Mouse (Mus musculus) kidney, adult 2 months (tissue): ENCODE measurements at regions not wholly inside any gene's neighbourhood (a gene's known extent, or its start where the extent isn't known, plus 50 kb on each side); places are given as distances from the start of the nearest gene placed in this dataset.

Experiments used
- CTCF ChIP-seq: fragments of 200-500 bp; conservative IDR thresholded peaks from 2 replicates; pipeline ENCODE4 v1.5.1; 2011; ENCODE audit warnings: low read depth, mild to moderate bottlenecking, control low read depth, low read length, moderate library complexity, mixed read lengths; ENCODE audit not compliant: insufficient read depth, insufficient read length
- POLR2A ChIP-seq: fragments of 200-500 bp; IDR thresholded peaks from one replicate; pipeline ENCODE4 v1.6.1; 2011; ENCODE audit warnings: low read depth, low read length, control low read depth

DNA sequence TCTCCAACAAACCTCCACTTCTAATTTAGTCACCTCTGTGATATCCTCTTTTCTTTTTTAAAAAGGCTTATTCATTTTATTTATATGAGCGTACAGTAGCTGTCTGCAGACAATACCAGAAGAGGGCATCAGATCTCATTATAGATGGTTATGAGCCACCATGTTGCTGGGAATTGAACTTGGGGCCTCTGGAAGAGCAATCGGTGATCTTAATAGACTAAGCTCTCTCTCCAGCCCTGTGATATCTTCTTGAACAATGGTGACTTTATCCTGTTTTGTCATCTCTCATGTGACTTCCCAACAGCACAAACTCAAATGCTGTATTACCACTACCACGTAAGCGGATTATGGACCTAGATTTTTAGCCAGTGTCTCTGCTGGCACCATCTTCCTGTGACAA lies 282.1 kb downstream of the Pmp22 start:
- no peak for TF ChIP-seq CTCF
- no peak for TF ChIP-seq POLR2A
